Mouse (Mus musculus) CD4-positive, CD25-positive, alpha-beta regulatory T cell, adult 4 months (primary cell): Measurements from ENCODE around the gene Prdm9. TPM values are rescaled to one million over a fixed set of nuclear protein-coding genes. Genes with fewer than 3 reads are reported as not detected.
A peak's percentile ranks its signal among the peaks of the same experiment; 100 is the strongest.
"Not testable (repeated sequence)": the region's sequence is repeated elsewhere in the genome, so short reads cannot be mapped to it uniquely, and the experiment has no call there.

Experiments used
- ATAC-seq: one replicate; pipeline ENCODE4 v1.8.0; 2017
- polyA plus RNA-seq, 2 experiments: library from polyadenylated mRNA; unstranded; fragments of 100-300 nt; shearing (Covaris generic); gene quantifications; one replicate each; pipeline ENCODE4 v1.2.1; 2017

The Prdm9 gene
- 10 to 100 TPM in 1 of 2 experiments, 1 to 10 TPM in 1; 5.7 to 10.6 TPM for polyA plus RNA-seq

DNA sequence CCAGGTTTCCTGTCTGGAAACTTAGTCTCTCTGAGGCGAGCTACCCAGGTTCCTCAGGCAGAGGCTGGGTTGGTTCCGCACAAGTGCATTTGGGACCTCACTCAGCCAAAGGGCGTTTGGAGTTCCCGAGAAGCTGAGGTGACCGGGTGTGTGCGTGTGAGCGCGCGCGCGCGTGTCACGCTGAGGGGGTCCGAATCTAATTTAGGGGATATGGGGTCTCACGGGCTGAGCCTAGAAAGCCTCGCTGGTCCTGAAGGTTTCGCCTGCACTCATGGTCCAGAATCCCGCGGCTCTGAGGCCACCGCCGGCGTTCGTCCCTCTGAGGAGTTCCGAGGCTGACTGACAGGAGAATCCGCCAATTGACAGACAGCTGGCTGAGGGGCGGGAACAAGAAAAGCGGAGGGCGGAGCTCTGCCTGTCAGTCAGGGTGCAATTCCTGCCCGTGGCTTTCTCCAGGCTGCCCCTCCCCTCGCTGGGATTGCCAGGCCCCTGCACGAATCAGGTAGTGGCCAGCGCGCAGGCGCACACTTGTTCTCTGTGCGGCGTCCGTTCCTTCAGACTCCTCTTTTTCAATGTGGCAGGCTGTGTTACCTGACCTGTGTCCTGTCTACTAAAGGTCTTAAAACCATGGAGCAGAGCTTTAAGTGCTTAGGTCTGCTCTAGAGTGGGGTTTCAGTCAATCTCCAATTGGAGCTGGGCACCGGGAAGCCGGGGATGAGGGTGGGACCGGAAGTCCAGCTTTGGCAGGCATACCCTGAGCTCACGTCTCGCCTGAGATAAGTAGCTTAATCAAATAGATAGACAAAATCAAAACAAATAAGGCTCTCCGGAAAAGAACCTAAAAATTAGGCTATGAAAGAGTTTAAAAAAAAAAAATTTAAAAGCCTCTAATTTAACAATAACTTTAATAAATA lies at the start of gene Prdm9:
Gene Prdm9, minus strand, starts transcription at position 341 of the 914 bp plus-strand sequence.
- peak; percentile 99 for ATAC-seq

DNA sequence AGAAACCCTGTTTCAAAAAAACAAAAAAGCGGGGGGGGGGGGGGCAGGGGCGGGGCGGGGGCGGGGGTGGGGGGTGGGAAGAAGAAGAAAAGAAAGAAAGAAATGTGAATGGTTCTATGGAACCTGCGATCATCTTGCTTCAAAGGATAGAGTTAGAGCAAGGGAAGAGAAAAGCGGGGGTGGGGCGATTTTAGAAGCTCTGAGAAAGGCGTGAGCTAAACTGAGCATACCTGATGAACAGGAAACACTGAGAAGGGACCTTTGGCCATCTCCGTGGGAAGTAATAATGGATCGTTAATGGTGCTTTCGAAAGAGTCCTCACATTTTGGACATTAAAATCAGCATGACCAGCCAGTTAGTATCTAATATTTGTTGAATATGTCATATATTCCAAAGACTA lies 35.3 kb upstream of the Prdm9 start:
- ATAC-seq, result peak; percentile 63

- peak; percentile 95 for ATAC-seq
These were observed 27.2 kb upstream of the Prdm9 start for GRCm38 (mm10) chr17:15591216-15591881.

- no peak for ATAC-seq
These were observed 24.0 kb upstream of the Prdm9 start for GRCm38 (mm10) chr17:15588116-15588515.

DNA sequence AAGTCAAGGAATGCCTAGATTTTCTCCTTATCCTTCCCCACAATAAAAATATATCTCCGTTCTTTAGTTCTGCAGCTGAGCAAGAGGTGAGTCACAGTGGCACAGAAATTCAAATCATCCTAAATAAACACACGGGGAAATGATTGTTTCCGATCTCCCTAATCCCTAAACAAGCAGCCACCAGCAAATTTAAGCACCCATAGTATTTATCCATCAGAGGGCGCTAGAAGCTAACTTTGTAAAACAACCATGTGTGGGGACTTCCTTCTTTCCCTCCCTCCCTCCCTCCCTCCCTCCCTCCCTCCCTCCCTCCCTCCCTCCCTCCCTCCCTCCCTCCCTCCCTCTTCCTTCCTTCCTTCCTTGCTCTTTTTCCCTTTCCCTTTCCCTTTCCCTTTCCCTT lies 21.5 kb upstream of the Prdm9 start:
- peak; percentile 75 for ATAC-seq

- no peak for ATAC-seq
These were observed 18.9 kb upstream of the Prdm9 start for GRCm38 (mm10) chr17:15583071-15583470.

DNA sequence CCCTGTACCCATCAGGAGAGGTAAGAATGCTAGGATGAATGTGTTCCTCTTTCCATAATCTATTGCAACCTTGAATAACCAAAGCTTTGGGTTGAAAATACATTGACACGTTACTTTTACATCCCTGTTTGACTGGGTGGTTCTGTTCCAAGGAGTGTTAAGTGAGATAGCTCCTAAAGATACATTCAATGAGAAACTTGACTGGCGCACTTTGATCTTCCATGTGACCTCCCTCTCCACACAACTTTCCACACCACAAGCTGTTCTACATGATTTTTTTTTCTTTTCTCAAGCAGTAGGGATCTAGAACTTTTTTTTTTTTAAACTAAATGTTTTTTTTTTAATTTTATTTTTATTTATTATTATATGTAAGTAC lies 15.9 kb upstream of the Prdm9 start:
- no peak for ATAC-seq

DNA sequence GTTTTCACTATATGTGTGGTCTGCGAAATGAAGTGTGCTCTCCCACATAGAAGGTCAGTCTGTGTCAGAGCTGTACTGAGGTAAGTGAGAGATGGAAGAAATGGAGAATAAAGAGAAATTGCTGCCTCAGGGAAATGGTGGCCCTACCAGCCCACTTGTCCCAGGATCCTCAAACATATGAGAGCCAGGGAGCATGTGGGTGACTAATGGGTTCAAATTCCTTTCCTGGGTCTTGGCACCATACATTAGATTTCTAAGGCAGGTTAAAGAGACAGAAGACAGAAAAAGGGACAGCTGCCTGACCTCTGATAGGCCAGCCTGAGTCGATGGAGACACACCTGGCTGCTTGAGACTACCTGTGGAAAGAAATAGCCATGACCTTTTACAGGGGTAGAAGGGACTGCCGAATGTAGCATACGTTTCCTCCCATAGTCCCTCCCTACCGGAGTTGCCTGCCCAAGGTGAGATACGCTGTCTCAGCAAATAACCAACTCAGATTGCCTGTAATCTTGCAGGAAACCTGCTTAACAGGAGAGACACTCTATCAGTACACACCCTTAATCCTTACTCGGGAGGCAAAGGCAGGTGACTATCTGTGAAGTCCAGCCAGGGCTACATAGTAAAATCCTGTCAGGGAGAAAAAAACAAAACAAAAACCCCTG lies 15.4 kb upstream of the Prdm9 start:
- no peak for ATAC-seq

- no peak for ATAC-seq
These were observed 13.1 kb upstream of the Prdm9 start for GRCm38 (mm10) chr17:15577291-15577694.

DNA sequence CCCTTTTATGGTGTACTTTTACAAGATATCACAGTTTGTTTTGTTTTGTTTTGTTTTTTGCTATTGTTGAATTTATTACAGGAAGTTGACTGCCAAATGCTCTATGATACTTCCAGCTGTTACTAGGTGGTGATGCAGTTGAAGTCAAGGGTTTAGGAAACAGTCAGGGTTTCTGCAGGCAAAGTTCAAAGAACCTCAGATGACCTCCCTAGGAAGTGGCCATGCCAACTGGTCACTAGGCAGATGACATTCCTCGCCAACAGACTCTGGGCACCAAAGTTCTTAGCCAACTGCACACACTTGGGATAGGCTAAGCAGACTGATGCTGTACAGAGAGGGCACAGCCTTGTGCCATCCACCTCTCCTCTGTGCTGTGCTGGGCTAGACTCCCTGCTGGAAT lies 10.9 kb upstream of the Prdm9 start:
- no peak for ATAC-seq

DNA sequence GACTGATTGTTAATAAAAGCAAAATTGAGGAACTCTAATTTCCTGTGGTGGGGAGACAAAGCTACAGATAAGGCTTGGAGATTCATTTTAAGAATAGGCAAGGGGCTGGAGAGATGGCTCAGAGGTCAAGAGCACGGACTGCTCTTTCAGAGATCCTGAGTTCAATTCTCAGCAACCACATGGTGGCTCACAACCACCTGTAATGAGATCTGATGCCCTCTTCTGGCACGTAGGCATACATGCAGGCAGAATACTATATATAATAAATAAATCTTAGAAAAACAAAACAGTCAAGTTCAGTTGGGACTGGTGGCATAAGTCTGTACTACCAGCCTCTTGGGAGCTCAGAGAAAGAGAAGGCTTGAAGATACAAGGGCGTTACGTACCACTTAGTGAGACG lies 2.8 kb upstream of the Prdm9 start:
- no peak for ATAC-seq

GRCm38 (mm10) chr17:15564928-15565300 lies 760 bp upstream of the Prdm9 start:
- ATAC-seq, result no peak

DNA sequence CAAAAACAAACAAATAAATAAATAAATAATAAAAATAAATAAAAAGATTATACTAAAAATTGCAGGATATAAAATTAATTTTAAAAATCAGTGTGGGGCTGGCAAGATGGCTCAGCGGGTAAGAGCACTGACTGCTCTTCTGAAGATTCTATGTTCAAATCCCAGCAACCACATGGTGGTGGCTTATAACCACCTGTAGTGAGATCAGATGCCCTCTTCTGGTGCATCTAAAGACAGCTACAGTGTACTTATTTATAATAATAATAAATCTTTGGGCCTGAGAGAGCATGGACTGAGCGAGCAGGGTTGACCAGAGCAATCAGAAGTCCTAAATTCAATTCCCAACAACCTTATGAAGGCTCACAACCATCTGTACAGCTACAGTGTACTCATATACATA lies 4.2 kb downstream of the Prdm9 start:
- ATAC-seq, result no peak

- no peak for ATAC-seq
These were observed 14.4 kb downstream of the Prdm9 start for GRCm38 (mm10) chr17:15549713-15550112.

DNA sequence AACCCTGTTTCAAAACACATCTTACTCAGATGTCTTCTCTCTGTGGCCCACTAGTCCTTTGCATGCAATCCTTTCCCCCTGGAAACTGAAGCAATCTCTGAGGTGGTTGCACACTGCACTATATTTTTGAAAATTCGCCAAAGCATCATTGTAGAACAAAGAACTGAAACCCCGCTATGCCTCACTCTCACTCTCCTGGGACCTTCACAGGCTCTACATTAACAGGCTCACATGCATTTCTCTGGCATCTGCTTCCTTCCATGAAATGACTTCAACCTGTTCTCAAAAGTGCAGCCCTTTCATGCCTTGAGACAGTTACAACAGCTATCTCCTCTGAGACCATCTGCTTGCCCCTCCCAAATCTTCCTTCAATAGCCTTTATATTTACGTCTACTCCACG lies 17.7 kb downstream of the Prdm9 start:
- no peak for ATAC-seq

GRCm38 (mm10) chr17:15543868-15544267 lies 20.3 kb downstream of the Prdm9 start:
- ATAC-seq, result not testable (repeated sequence)

DNA sequence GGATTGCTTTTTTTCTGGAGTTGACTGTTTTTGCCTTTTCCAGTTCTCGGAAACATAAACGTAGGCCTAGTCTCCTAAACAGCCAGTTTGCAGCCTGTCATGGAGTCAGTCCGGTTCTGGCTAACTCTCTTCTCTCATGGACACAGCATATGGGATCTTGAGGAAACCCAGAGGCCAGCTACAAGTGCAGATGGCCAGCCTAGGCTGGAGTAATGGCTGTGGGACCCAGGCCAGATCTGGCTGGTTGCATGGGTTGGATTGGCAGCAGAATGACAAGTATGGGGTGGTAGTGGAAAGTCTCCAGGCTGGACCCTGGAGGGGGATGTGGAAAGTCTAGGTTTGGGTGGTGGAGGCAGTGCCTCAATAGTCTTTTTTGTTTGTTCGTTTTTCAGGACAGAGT lies 23.8 kb downstream of the Prdm9 start:
- ATAC-seq, result no peak

- peak; percentile 51 for ATAC-seq
These were observed 27.7 kb downstream of the Prdm9 start for GRCm38 (mm10) chr17:15536457-15536904.

GRCm38 (mm10) chr17:15535943-15536342 lies 28.2 kb downstream of the Prdm9 start:
- ATAC-seq, result peak; percentile 79

GRCm38 (mm10) chr17:15535162-15535800 lies 28.9 kb downstream of the Prdm9 start:
- no peak for ATAC-seq

GRCm38 (mm10) chr17:15530141-15530540 lies 34.0 kb downstream of the Prdm9 start:
- ATAC-seq, result no peak

GRCm38 (mm10) chr17:15528887-15529286 lies 35.3 kb downstream of the Prdm9 start:
- no peak for ATAC-seq

DNA sequence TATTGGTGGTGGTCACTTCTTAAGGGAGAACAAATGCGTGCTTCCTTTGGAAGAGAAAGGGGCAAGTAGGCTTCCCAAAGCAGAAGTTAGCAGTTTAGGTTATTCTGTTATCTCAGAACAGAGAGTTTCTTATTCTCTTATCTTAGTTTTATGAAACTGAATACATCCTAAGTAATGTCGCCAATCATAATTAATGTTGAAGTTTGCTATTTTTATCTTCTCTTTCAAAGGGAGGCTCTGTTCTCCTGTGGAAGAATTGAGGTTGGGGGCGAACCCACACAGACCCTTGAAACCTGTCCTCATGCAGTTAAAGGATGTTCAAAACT lies 36.4 kb downstream of the Prdm9 start:
- no peak for ATAC-seq
